10 mouse cellular contexts compared by ENCODE assay signal in the genomic region with DNA sequence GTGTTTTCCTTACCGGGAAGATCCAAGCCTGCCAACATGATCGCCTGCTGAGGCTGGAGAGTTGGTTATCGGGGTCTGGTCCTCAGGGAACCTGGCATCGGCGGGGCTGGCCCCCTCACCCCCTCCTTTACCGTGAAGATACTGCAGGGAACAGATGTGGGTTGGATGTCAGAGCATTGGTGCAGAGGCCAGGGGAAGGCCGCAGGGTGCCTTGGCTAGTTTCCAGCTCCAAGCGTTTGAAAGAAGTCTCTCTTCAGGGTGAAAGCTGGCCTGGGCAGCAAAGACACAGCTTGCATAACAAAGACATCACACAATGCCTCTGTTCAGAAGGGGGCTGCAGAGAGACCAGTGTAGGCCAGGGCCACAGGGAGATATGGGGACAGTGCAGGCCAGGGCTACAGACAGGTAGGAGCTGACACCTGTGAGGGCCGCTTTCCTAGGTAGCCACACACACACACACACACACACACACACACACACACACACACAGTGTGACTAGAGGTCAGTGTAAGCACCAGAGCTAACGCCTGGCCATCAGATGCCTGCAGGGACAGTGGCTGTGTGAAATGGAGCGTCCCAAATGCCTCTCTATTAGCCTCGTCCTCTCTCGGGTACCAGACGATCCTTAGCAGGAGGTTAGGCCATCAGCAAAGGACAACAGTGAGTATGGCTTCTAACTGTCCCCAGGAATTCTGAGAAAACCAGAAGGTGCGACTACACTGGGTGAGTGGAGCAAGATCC. TPM values are rescaled to one million over a fixed set of nuclear protein-coding genes. Genes with fewer than 3 reads are reported as not detected.
A peak's percentile ranks its signal among the peaks of the same experiment; 100 is the strongest.
DNase-seq lines count a peak whose midpoint lies in the region; ATAC-seq and TF ChIP-seq lines count a peak whose summit lies in the region.
"Had no signal": no experiment of that assay in that cellular context is flagged by ENCODE, and none has a peak within 500 bp of the region (broad histone marks: within the 10 kb centered on the region; RNA-seq: fewer than 3 reads in every experiment).

No protein-coding gene starts in this region.

- no peak for DNase-seq in kidney, adult 9 months
- DNase-seq in layer of hippocampus, adult 9-11 months = peak; percentile 91
- peak; percentile 76 for DNase-seq in midbrain, postnatal 0 days (ENCODE audit: low spot score)
- no peak for DNase-seq in natural killer cell, adult 2 months (ENCODE audit: low spot score in 2 of 2)
- no peak for DNase-seq in urinary bladder, adult 18-20 months (ENCODE audit: low spot score in 2 of 2)
- DNase-seq in kidney, postnatal 4 days = no peak

- no peak overlapping the region for H3K27ac ChIP-seq in kidney, embryonic 14.5 days (ENCODE audit: low read depth, low read length)
- peak overlapping the region; percentile 70 for H3K27ac ChIP-seq in forebrain, embryonic 12.5 days
- H3K27ac ChIP-seq in midbrain, postnatal 0 days (ENCODE audit: low read depth, low read length) = no peak overlapping the region
- H3K27ac ChIP-seq: embryonic facial prominence, embryonic 13.5 days had no signal

- no peaks in the 10 kb centered on the region for H3K27me3 ChIP-seq in kidney, embryonic 14.5 days (ENCODE audit: control insufficient read depth, insufficient read depth, low read length)
- H3K27me3 ChIP-seq in forebrain, embryonic 12.5 days = no peaks in the 10 kb centered on the region
- H3K27me3 ChIP-seq in midbrain, postnatal 0 days (ENCODE audit: insufficient read depth, low read length) = no peaks in the 10 kb centered on the region
- H3K27me3 ChIP-seq: embryonic facial prominence, embryonic 13.5 days had no signal

- ATAC-seq in kidney, embryonic 14.5 days (ENCODE audit: low FRiP score, low TSS enrichment) = 0 out of 2 replicates have a peak, but pooled peaks have one; percentile 14
- peak; percentile 59 for ATAC-seq in forebrain, embryonic 12.5 days (ENCODE audit: low FRiP score)
- peak; percentile 48 for ATAC-seq in midbrain, postnatal 0 days (ENCODE audit: low FRiP score)

- H3K4me2 ChIP-seq in kidney, embryonic 14.5 days (replicated peaks; ENCODE audit: low read depth, low read length) = no peak overlapping the region
- H3K4me2 ChIP-seq in forebrain, embryonic 12.5 days = peak overlapping the region; percentile 19; the same call in 1 of the 2 replicates
- no peak overlapping the region for H3K4me2 ChIP-seq in midbrain, postnatal 0 days (ENCODE audit: low read depth, low read length, poor library complexity, severe bottlenecking)
- H3K4me2 ChIP-seq: embryonic facial prominence, embryonic 13.5 days had no signal

- no peaks in the 10 kb centered on the region for H3K9me3 ChIP-seq in kidney, embryonic 14.5 days (ENCODE audit: control insufficient read depth, low read length)
- no peaks in the 10 kb centered on the region for H3K9me3 ChIP-seq in forebrain, embryonic 12.5 days
- H3K9me3 ChIP-seq in midbrain, postnatal 0 days (ENCODE audit: low read length) = no peaks in the 10 kb centered on the region
- H3K9me3 ChIP-seq: embryonic facial prominence, embryonic 13.5 days had no signal

- 0 out of 2 replicates have a peak, but pooled peaks cover 3% of the 10 kb centered on the region for H3K4me1 ChIP-seq in kidney, embryonic 14.5 days (ENCODE audit: control insufficient read depth, insufficient read depth, low read length)
- H3K4me1 ChIP-seq in forebrain, embryonic 12.5 days = peaks cover 30% of the 10 kb centered on the region
- H3K4me1 ChIP-seq in midbrain, postnatal 0 days (ENCODE audit: insufficient read depth, low read length) = peaks cover 5% of the 10 kb centered on the region; the same call in 1 of the 2 replicates

- WGBS in kidney, embryonic 14.5 days = 31% methylated on average over 15 of the region's 15 CpGs
- WGBS in forebrain, embryonic 12.5 days = 13% methylated on average over 15 of the region's 15 CpGs
- 20% methylated on average over 15 of the region's 15 CpGs for WGBS in midbrain, postnatal 0 days

- H3K9ac ChIP-seq in kidney, embryonic 14.5 days (ENCODE audit: low read depth, low read length) = no peak overlapping the region
- H3K9ac ChIP-seq in forebrain, embryonic 12.5 days = peak overlapping the region; percentile 38; the same call in 1 of the 2 replicates
- 0 out of 2 replicates have a peak overlapping the region, but pooled peaks have one; percentile 19 for H3K9ac ChIP-seq in midbrain, postnatal 0 days (replicated peaks; ENCODE audit: low read length, poor library complexity, severe bottlenecking)
- H3K9ac ChIP-seq: embryonic facial prominence, embryonic 13.5 days had no signal

- no peak overlapping the region for H3K4me3 ChIP-seq in kidney, embryonic 14.5 days (ENCODE audit: low read length)
- no peak overlapping the region for H3K4me3 ChIP-seq in forebrain, embryonic 12.5 days (replicated peaks)
- H3K4me3 ChIP-seq in midbrain, postnatal 0 days (ENCODE audit: low read depth, low read length) = no peak overlapping the region
- H3K4me3 ChIP-seq: embryonic facial prominence, embryonic 13.5 days had no signal

- TF ChIP-seq CTCF in midbrain, postnatal 0 days (IDR thresholded peaks at IDR 0.05) = no peak

- no peaks in the 10 kb centered on the region for H3K36me3 ChIP-seq in kidney, embryonic 14.5 days (ENCODE audit: control insufficient read depth, insufficient read depth, low read length)
- H3K36me3 ChIP-seq in forebrain, embryonic 12.5 days (replicated peaks) = no peaks in the 10 kb centered on the region
- H3K36me3 ChIP-seq in midbrain, postnatal 0 days (ENCODE audit: insufficient read depth, low read length) = no peaks in the 10 kb centered on the region
- H3K36me3 ChIP-seq: embryonic facial prominence, embryonic 13.5 days had no signal

RNA-seq across cellular contexts. Expression of a gene that starts 17.9 kb away (rescaled TPM):
- polyA plus RNA-seq in kidney, embryonic 14.5 days (2014; fragmentation: Nextera tagmentation; extraction: Ambion mirVana) = not detected in 2 replicates
- not detected in 2 replicates for polyA plus RNA-seq in forebrain, embryonic 12.5 days (2016; fragmentation: Nextera tagmentation; extraction: Ambion mirVana)
- 1.2 and 1.5 TPM in 2 replicates for total RNA-seq in midbrain, postnatal 0 days (2014; rRNA removed)
- polyA plus RNA-seq in midbrain, postnatal 0 days (2015; fragmentation: Nextera tagmentation; extraction: Ambion mirVana) = 0.64 and 0.99 TPM in 2 replicates
- total RNA-seq: MEL had no signal

RNA-seq across cellular contexts. Expression of a gene that starts 29.0 kb away (rescaled TPM):
- 0.16 and 0.69 TPM in 2 replicates for polyA plus RNA-seq in kidney, embryonic 14.5 days (2014; fragmentation: Nextera tagmentation; extraction: Ambion mirVana)
- 3.1 and 3.6 TPM in 2 replicates for polyA plus RNA-seq in forebrain, embryonic 12.5 days (2016; fragmentation: Nextera tagmentation; extraction: Ambion mirVana)
- 2.8 and 3.0 TPM in 2 replicates for total RNA-seq in midbrain, postnatal 0 days (2014; rRNA removed)
- polyA plus RNA-seq in midbrain, postnatal 0 days (2015; fragmentation: Nextera tagmentation; extraction: Ambion mirVana) = 4.1 and 4.8 TPM in 2 replicates
- total RNA-seq: MEL had no signal

RNA-seq across cellular contexts. Expression of a gene that starts 32.8 kb away (rescaled TPM):
- 0.08 TPM in 1 of 2 replicates, not detected in the other for polyA plus RNA-seq in kidney, embryonic 14.5 days (2014; fragmentation: Nextera tagmentation; extraction: Ambion mirVana)
- polyA plus RNA-seq in forebrain, embryonic 12.5 days (2016; fragmentation: Nextera tagmentation; extraction: Ambion mirVana) = 0.28 TPM in 1 of 2 replicates, not detected in the other
- 1.3 and 1.7 TPM in 2 replicates for total RNA-seq in midbrain, postnatal 0 days (2014; rRNA removed)
- polyA plus RNA-seq in midbrain, postnatal 0 days (2015; fragmentation: Nextera tagmentation; extraction: Ambion mirVana) = 2.9 and 3.2 TPM in 2 replicates
- total RNA-seq: MEL had no signal

RNA-seq across cellular contexts. Expression of a gene that starts 47.9 kb away (rescaled TPM):
- polyA plus RNA-seq in kidney, embryonic 14.5 days (2014; fragmentation: Nextera tagmentation; extraction: Ambion mirVana) = 133 and 175 TPM in 2 replicates
- 153 and 158 TPM in 2 replicates for polyA plus RNA-seq in forebrain, embryonic 12.5 days (2016; fragmentation: Nextera tagmentation; extraction: Ambion mirVana)
- total RNA-seq in midbrain, postnatal 0 days (2014; rRNA removed) = 30.6 and 42.8 TPM in 2 replicates
- 179 and 182 TPM in 2 replicates for polyA plus RNA-seq in midbrain, postnatal 0 days (2015; fragmentation: Nextera tagmentation; extraction: Ambion mirVana)

RNA-seq across cellular contexts. Expression of a gene that starts 51.1 kb away (rescaled TPM):
- 8.0 and 9.8 TPM in 2 replicates for polyA plus RNA-seq in kidney, embryonic 14.5 days (2014; fragmentation: Nextera tagmentation; extraction: Ambion mirVana)
- 9.5 and 10.8 TPM in 2 replicates for polyA plus RNA-seq in forebrain, embryonic 12.5 days (2016; fragmentation: Nextera tagmentation; extraction: Ambion mirVana)
- total RNA-seq in midbrain, postnatal 0 days (2014; rRNA removed) = 55.4 and 59.7 TPM in 2 replicates
- polyA plus RNA-seq in midbrain, postnatal 0 days (2015; fragmentation: Nextera tagmentation; extraction: Ambion mirVana) = 21.3 and 22.8 TPM in 2 replicates

Comparison
In these comparisons a context has a peak if more than half of its experiments do, and no peak if none do; other contexts are left out.
1. DNase-seq: peak in layer of hippocampus, adult 9-11 months (single experiment) and midbrain, postnatal 0 days (single experiment); none in kidney, adult 9 months (single experiment), natural killer cell, adult 2 months (0 of 2), urinary bladder, adult 18-20 months (0 of 2) and kidney, postnatal 4 days (0 of 2).
2. Peak in every context shown above with its lines, with median percentiles within 50 percentile points of each other: ATAC-seq.